Mouse (Mus musculus) myocyte (in vitro differentiated cells): ENCODE data around the gene Cpne9.

Experiments
- CEBPB ChIP-seq: IDR thresholded peaks from 2 replicates; pipeline ENCODE4 v1.6.1; 2011; ENCODE audit warnings: mild to moderate bottlenecking, moderate library complexity; ENCODE audit not compliant: poor library complexity, insufficient read depth, severe bottlenecking
- MAX ChIP-seq: IDR thresholded peaks from one replicate; pipeline ENCODE4 v1.6.1; 2011; ENCODE audit warnings: low read depth, mild to moderate bottlenecking, control low read depth
- POLR2A ChIP-seq: IDR thresholded peaks from one replicate; pipeline ENCODE4 v1.6.1; 2011; ENCODE audit warnings: low read depth, mild to moderate bottlenecking, control low read depth, moderate library complexity; ENCODE audit not compliant: insufficient read length
- POLR2AphosphoS2 ChIP-seq: IDR thresholded peaks from one replicate; pipeline ENCODE4 v1.6.1; 2011; ENCODE audit warnings: low read depth, control low read depth; ENCODE audit not compliant: insufficient read length

DNA sequence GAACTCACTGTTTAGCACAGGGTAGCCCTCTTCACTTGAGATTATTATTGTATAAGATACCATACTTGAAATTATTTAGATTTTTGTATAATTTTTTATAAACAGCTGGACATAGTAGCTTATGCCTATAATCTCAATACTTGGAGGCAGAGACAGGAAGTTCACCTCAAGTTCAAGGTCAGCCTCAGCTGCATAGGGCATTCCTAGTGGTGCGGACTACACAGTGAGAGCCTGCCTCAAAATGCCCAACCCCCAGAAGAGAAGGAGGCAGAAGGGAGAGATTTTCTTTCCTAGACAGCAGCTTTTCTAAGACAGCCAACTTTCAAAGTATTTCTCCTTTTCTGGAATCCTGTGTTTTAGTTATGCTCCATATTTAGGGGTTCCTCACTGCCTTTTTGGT lies 69.1 kb downstream of the Cpne9 start:
- no peak for TF ChIP-seq POLR2A
- TF ChIP-seq MAX: no peak
- no peak for TF ChIP-seq CEBPB
- TF ChIP-seq POLR2AphosphoS2: no peak
